ENCODE assay signal across 29 mouse cellular contexts in genomic region chr5:143648058-143648457, GRCm38 (mm10). TPM values are rescaled to one million over a fixed set of nuclear protein-coding genes. Genes with fewer than 3 reads are reported as not detected.
A peak's percentile ranks its signal among the peaks of the same experiment; 100 is the strongest.
DNase-seq lines count a peak whose midpoint lies in the region; ATAC-seq lines count a peak whose summit lies in the region.
"Had no signal": no experiment of that assay in that cellular context is flagged by ENCODE, and none has a peak within 500 bp of the region (broad histone marks: within the 10 kb centered on the region; RNA-seq: fewer than 3 reads in every experiment).

No protein-coding gene starts in this region.

- ATAC-seq in neural tube, embryonic 13.5 days (ENCODE audit: low read depth): no peak
- ATAC-seq in erythroid progenitor cell, adult 5-6 weeks (replicated peaks; ENCODE audit: low FRiP score, poor library complexity, severe bottlenecking): peak; percentile 62
- peak; percentile 57 for ATAC-seq in liver, embryonic 16.5 days (ENCODE audit: low read depth)
- ATAC-seq: forebrain, embryonic 13.5 days; inflammation-experienced regulatory T-cells, adult 6 months; lung, postnatal 0 days; midbrain, embryonic 15.5 days had no signal

- WGBS in neural tube, embryonic 13.5 days: 82% methylated on average over 2 of the region's 2 CpGs
- WGBS in liver, embryonic 16.5 days (ENCODE audit: insufficient replicate concordance): 26% methylated on average over 2 of the region's 2 CpGs

- H3K36me3 ChIP-seq in neural tube, embryonic 13.5 days: no peaks in the 10 kb centered on the region
- peaks cover 9% of the 10 kb centered on the region for H3K36me3 ChIP-seq in liver, embryonic 16.5 days (ENCODE audit: control insufficient read depth, insufficient read depth)
- H3K36me3 ChIP-seq: hindbrain, embryonic 15.5 days; midbrain, embryonic 10.5 days; midbrain, embryonic 15.5 days; neural tube, embryonic 12.5 days had no signal

- no peak overlapping the region for H3K4me2 ChIP-seq in neural tube, embryonic 13.5 days
- 0 out of 2 replicates have a peak overlapping the region, but pooled peaks have one; percentile 1 for H3K4me2 ChIP-seq in liver, embryonic 16.5 days (ENCODE audit: low read depth, low read length)
- H3K4me2 ChIP-seq: forebrain, embryonic 13.5 days; heart, embryonic 12.5 days; hindbrain, embryonic 15.5 days; kidney, embryonic 15.5 days; limb, embryonic 12.5 days; midbrain, embryonic 15.5 days; neural tube, embryonic 12.5 days had no signal

- no peak for DNase-seq in neural tube, embryonic 10.5 days (ENCODE audit: extremely low spot score, low spot score)
- no peak for DNase-seq in layer of hippocampus, postnatal 25 days (ENCODE audit: extremely low spot score in 1 of 2, low spot score in 1 of 2)
- DNase-seq in right cerebral cortex, adult 18-20 months: no peak
- DNase-seq in urinary bladder, postnatal 25 days (ENCODE audit: low spot score): no peak
- DNase-seq: adrenal gland, postnatal 36 days; cerebellum, adult 9-10 months; heart, adult 2 months; heart, postnatal 10 days; kidney, adult 18-20 months; kidney, postnatal 25 days; lung, adult 18-20 months; thymus, adult 2 months; thymus, postnatal 36 days had no signal

- no peaks in the 10 kb centered on the region for H3K27me3 ChIP-seq in neural tube, embryonic 13.5 days
- no peaks in the 10 kb centered on the region for H3K27me3 ChIP-seq in liver, embryonic 16.5 days (ENCODE audit: control insufficient read depth, insufficient read depth, low read depth, low read length)
- H3K27me3 ChIP-seq: forebrain, embryonic 13.5 days; heart, embryonic 12.5 days; hindbrain, embryonic 15.5 days; kidney, embryonic 15.5 days; limb, embryonic 12.5 days; midbrain, embryonic 15.5 days; neural tube, embryonic 12.5 days had no signal

- H3K9me3 ChIP-seq in neural tube, embryonic 13.5 days: no peaks in the 10 kb centered on the region
- H3K9me3 ChIP-seq in liver, embryonic 16.5 days (replicated peaks; ENCODE audit: control insufficient read depth, low read length): no peaks in the 10 kb centered on the region
- H3K9me3 ChIP-seq: forebrain, embryonic 13.5 days; hindbrain, embryonic 10.5 days; hindbrain, embryonic 15.5 days; kidney, embryonic 15.5 days; midbrain, embryonic 10.5 days; midbrain, embryonic 15.5 days had no signal

- H3K4me3 ChIP-seq in neural tube, embryonic 13.5 days: no peak overlapping the region
- H3K4me3 ChIP-seq in liver, embryonic 16.5 days (ENCODE audit: low read depth, low read length): no peak overlapping the region
- H3K4me3 ChIP-seq: forebrain, embryonic 13.5 days; heart, adult 2 months; heart, embryonic 12.5 days; hindbrain, embryonic 10.5 days; hindbrain, embryonic 15.5 days; kidney, embryonic 15.5 days; left cerebral cortex, adult 2 months; limb, embryonic 12.5 days; midbrain, embryonic 10.5 days; midbrain, embryonic 15.5 days; neural tube, embryonic 12.5 days had no signal

- H3K4me1 ChIP-seq in neural tube, embryonic 13.5 days (replicated peaks): peaks cover 7% of the 10 kb centered on the region
- H3K4me1 ChIP-seq in liver, embryonic 16.5 days (ENCODE audit: control insufficient read depth, low read depth, low read length): peaks cover 47% of the 10 kb centered on the region
- H3K4me1 ChIP-seq: hindbrain, embryonic 15.5 days; midbrain, embryonic 15.5 days; neural tube, embryonic 12.5 days had no signal

- H3K9ac ChIP-seq in neural tube, embryonic 13.5 days: no peak overlapping the region
- H3K9ac ChIP-seq in liver, embryonic 16.5 days (ENCODE audit: low read depth, low read length): 0 out of 2 replicates have a peak overlapping the region, but pooled peaks have one; percentile 25
- H3K9ac ChIP-seq: forebrain, embryonic 13.5 days; heart, embryonic 12.5 days; hindbrain, embryonic 15.5 days; kidney, embryonic 15.5 days; limb, embryonic 12.5 days; midbrain, embryonic 15.5 days; neural tube, embryonic 12.5 days had no signal

- peak overlapping the region; percentile 46; the same call in 1 of the 2 replicates for H3K27ac ChIP-seq in neural tube, embryonic 13.5 days (replicated peaks)
- peak overlapping the region; percentile 69 for H3K27ac ChIP-seq in liver, embryonic 16.5 days (ENCODE audit: low read length)
- H3K27ac ChIP-seq: forebrain, embryonic 13.5 days; heart, adult 2 months; hindbrain, embryonic 10.5 days; hindbrain, embryonic 15.5 days; kidney, embryonic 15.5 days; left cerebral cortex, adult 2 months; limb, embryonic 12.5 days; macrophage; midbrain, embryonic 10.5 days; midbrain, embryonic 15.5 days; neural tube, embryonic 12.5 days had no signal

RNA-seq across cellular contexts. Expression of gene Cyth3, which starts 25.8 kb away (rescaled TPM):
- 43.1 and 45.2 TPM in 2 replicates for polyA plus RNA-seq in neural tube, embryonic 13.5 days (2015; fragmentation: Nextera tagmentation; extraction: Ambion mirVana)
- 42.2 and 63.7 TPM in 2 replicates for total RNA-seq in erythroid progenitor cell, adult 5-6 weeks (2015; ENCODE audit: low replicate concordance)
- total RNA-seq in erythroid progenitor cell, adult 5-6 weeks (2017; ENCODE audit: low replicate concordance): 53.3 and 72.6 TPM in 2 replicates
- 34.7 and 35.9 TPM in 2 replicates for polyA plus RNA-seq in liver, embryonic 16.5 days (2015; fragmentation: Nextera tagmentation; extraction: Ambion mirVana)
- 10 to 100 TPM; 40.8 to 49.8 TPM for total RNA-seq in layer of hippocampus, postnatal 25 days (2021)
